ENCODE assay signal across 7 mouse cellular contexts in genomic region chr4:65604504-65605150, GRCm38 (mm10). TPM values are rescaled to one million over a fixed set of nuclear protein-coding genes. Genes with fewer than 3 reads are reported as not detected.
A peak's percentile ranks its signal among the peaks of the same experiment; 100 is the strongest.
DNase-seq lines count a peak whose midpoint lies in the region; ATAC-seq and TF ChIP-seq lines count a peak whose summit lies in the region.

Gene Trim32 (plus strand): TSS chr4:65604986.

- DNase-seq in adrenal gland, postnatal 36 days = peak; percentile 99 to 100
- DNase-seq in heart, adult 2 months = peak; percentile 98 to 100
- peak; percentile 97 to 98 for DNase-seq in kidney, adult 8-10 months
- DNase-seq in spleen, postnatal 10 days (ENCODE audit: low spot score in 2 of 2) = peak; percentile 84 to 94

- H3K4me2 ChIP-seq in embryonic facial prominence, embryonic 12.5 days (replicated peaks) = peak within 1 kb of the TSS; percentile 68
- H3K4me2 ChIP-seq in limb, embryonic 13.5 days (replicated peaks) = peak within 1 kb of the TSS; percentile 81
- H3K4me2 ChIP-seq in midbrain, embryonic 16.5 days (ENCODE audit: low read length) = peak within 1 kb of the TSS; percentile 78

- H3K27me3 ChIP-seq in embryonic facial prominence, embryonic 12.5 days = no peaks in the 10 kb centered on the region
- no peaks in the 10 kb centered on the region for H3K27me3 ChIP-seq in heart, adult 2 months (ENCODE audit: control insufficient read depth, insufficient read depth, low read length)
- no peaks in the 10 kb centered on the region for H3K27me3 ChIP-seq in limb, embryonic 13.5 days
- no peaks in the 10 kb centered on the region for H3K27me3 ChIP-seq in midbrain, embryonic 16.5 days (ENCODE audit: control insufficient read depth, insufficient read depth, low read depth, low read length)

- peak within 1 kb of the TSS; percentile 81 for H3K9ac ChIP-seq in embryonic facial prominence, embryonic 12.5 days
- H3K9ac ChIP-seq in heart, adult 2 months (ENCODE audit: low read depth, low read length) = peak within 1 kb of the TSS; percentile 88
- H3K9ac ChIP-seq in limb, embryonic 13.5 days = peak within 1 kb of the TSS; percentile 82
- peak within 1 kb of the TSS; percentile 87 for H3K9ac ChIP-seq in midbrain, embryonic 16.5 days (ENCODE audit: low read depth, low read length)

- H3K36me3 ChIP-seq in embryonic facial prominence, embryonic 12.5 days = no peaks in the 10 kb centered on the region
- H3K36me3 ChIP-seq in heart, adult 2 months (ENCODE audit: control insufficient read depth, insufficient read depth, low read length) = 0 out of 2 replicates have a peak, but pooled peaks cover 5% of the 10 kb centered on the region
- H3K36me3 ChIP-seq in limb, embryonic 13.5 days = peaks cover 8% of the 10 kb centered on the region; the same call in 1 of the 2 replicates
- H3K36me3 ChIP-seq in midbrain, embryonic 16.5 days (ENCODE audit: control insufficient read depth, insufficient read depth, low read length) = no peaks in the 10 kb centered on the region

- H3K4me1 ChIP-seq in embryonic facial prominence, embryonic 12.5 days = peaks cover 16% of the 10 kb centered on the region; the same call in 1 of the 2 replicates
- peaks cover 9% of the 10 kb centered on the region for H3K4me1 ChIP-seq in heart, adult 2 months (ENCODE audit: control insufficient read depth, insufficient read depth, low read length)
- peaks cover 24% of the 10 kb centered on the region for H3K4me1 ChIP-seq in limb, embryonic 13.5 days
- peaks cover 27% of the 10 kb centered on the region for H3K4me1 ChIP-seq in midbrain, embryonic 16.5 days (ENCODE audit: control insufficient read depth, insufficient read depth, low read length)

- H3K27ac ChIP-seq in embryonic facial prominence, embryonic 12.5 days = peak within 1 kb of the TSS; percentile 65; the same call in 1 of the 2 replicates
- peak within 1 kb of the TSS; percentile 82 for H3K27ac ChIP-seq in heart, adult 2 months
- peak within 1 kb of the TSS; percentile 55 for H3K27ac ChIP-seq in limb, embryonic 13.5 days
- H3K27ac ChIP-seq in midbrain, embryonic 16.5 days (ENCODE audit: low read length) = peak within 1 kb of the TSS; percentile 82

- WGBS in embryonic facial prominence, embryonic 12.5 days = 3% methylated on average over 33 of the region's 33 CpGs
- WGBS in heart, adult 2 months = 4% methylated on average over 33 of the region's 33 CpGs
- 3% methylated on average over 33 of the region's 33 CpGs for WGBS in limb, embryonic 13.5 days
- 4% methylated on average over 33 of the region's 33 CpGs for WGBS in midbrain, embryonic 16.5 days

- H3K4me3 ChIP-seq in embryonic facial prominence, embryonic 12.5 days = peak within 1 kb of the TSS; percentile 71
- peak within 1 kb of the TSS; percentile 96 for H3K4me3 ChIP-seq in heart, adult 2 months
- peak within 1 kb of the TSS; percentile 66 for H3K4me3 ChIP-seq in limb, embryonic 13.5 days
- peak within 1 kb of the TSS; percentile 81 for H3K4me3 ChIP-seq in midbrain, embryonic 16.5 days (ENCODE audit: low read depth, low read length)

- intact Hi-C loops in heart, adult 2 months (cut with DNase I) = no loop called here

- ATAC-seq in embryonic facial prominence, embryonic 12.5 days (ENCODE audit: insufficient number of reproducible peaks, insufficient read depth, low FRiP score, low TSS enrichment) = peak; percentile 96
- ATAC-seq in limb, embryonic 13.5 days (ENCODE audit: low FRiP score, low read depth) = peak; percentile 98
- ATAC-seq in midbrain, embryonic 16.5 days = peak; percentile 98

- H3K9me3 ChIP-seq in embryonic facial prominence, embryonic 12.5 days = no peaks in the 10 kb centered on the region
- H3K9me3 ChIP-seq in limb, embryonic 13.5 days = no peaks in the 10 kb centered on the region
- no peaks in the 10 kb centered on the region for H3K9me3 ChIP-seq in midbrain, embryonic 16.5 days (replicated peaks; ENCODE audit: control insufficient read depth, low read length, poor library complexity, severe bottlenecking)

- no peaks in the 10 kb centered on the region; the same call in 1 of the 2 replicates for H3K79me2 ChIP-seq in heart, adult 2 months (replicated peaks; ENCODE audit: control insufficient read depth, insufficient read depth, low read length)

- TF ChIP-seq POLR2A in heart, adult 2 months (IDR thresholded peaks at IDR 0.05; ENCODE audit: insufficient read depth, low read depth, low read length) = peak; percentile 77

- 0 out of 2 replicates have a peak, but pooled peaks have one; percentile 31 for TF ChIP-seq EP300 in heart, adult 2 months (IDR thresholded peaks at IDR 0.05; ENCODE audit: insufficient read depth, low read depth, low read length)

- no peak for TF ChIP-seq CTCF in heart, adult 2 months (IDR thresholded peaks at IDR 0.05)

RNA-seq across cellular contexts. Expression of gene Trim32, which starts in this region (rescaled TPM):
- total RNA-seq in adrenal gland, postnatal 36 days (2021) = 10 to 100 TPM; 29.0 to 36.3 TPM
- 64.9 and 67.9 TPM in 2 replicates for polyA plus RNA-seq in embryonic facial prominence, embryonic 12.5 days (2016; fragmentation: Nextera tagmentation; extraction: Ambion mirVana)
- 10 to 100 TPM; 16.2 to 18.3 TPM for total RNA-seq in heart, adult 2 months (2021)
- 11.8 and 12.2 TPM in 2 replicates for polyA plus RNA-seq in heart, adult 2 months (2012; rRNA removed)
- 58.7 and 64.4 TPM in 2 replicates for polyA plus RNA-seq in limb, embryonic 13.5 days (2015; fragmentation: Nextera tagmentation; extraction: Ambion mirVana)
- 218 and 235 TPM in 2 replicates for polyA plus RNA-seq in midbrain, embryonic 16.5 days (2015; fragmentation: Nextera tagmentation; extraction: Ambion mirVana)

Comparison
In these comparisons a context has a peak if more than half of its experiments do, and no peak if none do; other contexts are left out.
1. Peak in every context shown above with its lines: DNase-seq, ATAC-seq, H3K4me3 ChIP-seq and H3K27ac ChIP-seq.